Mouse (Mus musculus): ENCODE results near the gene Oas1g.

- no peak for TF ChIP-seq POLR2A (IDR thresholded peaks at IDR 0.05; ENCODE audit: low read depth, low read length)
- no peak for TF ChIP-seq HCFC1 (IDR thresholded peaks at IDR 0.05; ENCODE audit: low read depth, low read length)
- TF ChIP-seq E2F4 (IDR thresholded peaks at IDR 0.05; ENCODE audit: insufficient replicate concordance, low read depth, low read length) = no peak
- no peak for TF ChIP-seq MAFK (IDR thresholded peaks at IDR 0.05; ENCODE audit: insufficient replicate concordance, low read length)
- no peak for TF ChIP-seq POLR2AphosphoS2 (IDR thresholded peaks at IDR 0.05; ENCODE audit: low read depth, low read length)
- TF ChIP-seq TCF12 (IDR thresholded peaks at IDR 0.05; ENCODE audit: low read depth, low read length) = no peak
- no peak for TF ChIP-seq CTCF (conservative IDR thresholded peaks at IDR 0.05 in 1 of 2, IDR thresholded peaks at IDR 0.05 in 1 of 2; ENCODE audit: low read depth in 2 of 2, low read length in 2 of 2)
- no peak for TF ChIP-seq RAD21 (IDR thresholded peaks at IDR 0.05; ENCODE audit: low read depth, low read length)
- no peak for TF ChIP-seq ZMIZ1 (IDR thresholded peaks at IDR 0.05; ENCODE audit: low read depth, low read length)
- TF ChIP-seq EP300 (IDR thresholded peaks at IDR 0.05; ENCODE audit: low read length) = no peak
- no peak for TF ChIP-seq MAZ (IDR thresholded peaks at IDR 0.05; ENCODE audit: low read depth, low read length)
- TF ChIP-seq MAX (IDR thresholded peaks at IDR 0.05; ENCODE audit: low read length) = no peak
- no peak for TF ChIP-seq TBP (conservative IDR thresholded peaks at IDR 0.05; ENCODE audit: low read depth, low read length)
- no peak for TF ChIP-seq ZNF384 (IDR thresholded peaks at IDR 0.05; ENCODE audit: low read depth, low read length)
These were observed 17.9 kb downstream of the Oas1g start for GRCm38 (mm10) chr5:120869436-120870015.
